Mouse (Mus musculus): ENCODE data around the gene Otop2. TPM values are rescaled to one million over a fixed set of nuclear protein-coding genes. Genes with fewer than 3 reads are reported as not detected.

Otop2 gene
- total RNA-seq (2021), result under 1 TPM in 1 of 2 experiments, not detected in 1; 0.15 TPM

GRCm38 (mm10) chr11:115306863-115307262 lies at the start of gene Otop2:
Otop2 (plus strand) TSS chr11:115307163.
- DNase-seq (ENCODE audit: extremely low spot score in 1 of 2, low spot score in 1 of 2), result no peak

GRCm38 (mm10) chr11:115257775-115258510 lies 49.0 kb upstream of the Otop2 start:
- no peak for DNase-seq (ENCODE audit: extremely low spot score in 1 of 2, low spot score in 1 of 2)

- DNase-seq (ENCODE audit: extremely low spot score in 1 of 2, low spot score in 1 of 2), result no peak
Measured at GRCm38 (mm10) chr11:115259134-115259533, 47.8 kb upstream of the Otop2 start.

GRCm38 (mm10) chr11:115262954-115263353 lies 44.0 kb upstream of the Otop2 start:
- no peak for DNase-seq (ENCODE audit: extremely low spot score in 1 of 2, low spot score in 1 of 2)

GRCm38 (mm10) chr11:115264136-115264861 lies 42.7 kb upstream of the Otop2 start:
- DNase-seq (ENCODE audit: extremely low spot score in 1 of 2, low spot score in 1 of 2), result no peak

- no peak for DNase-seq (ENCODE audit: extremely low spot score in 1 of 2, low spot score in 1 of 2)
Measured at GRCm38 (mm10) chr11:115264862-115265668, 41.9 kb upstream of the Otop2 start.

- no peak for DNase-seq (ENCODE audit: extremely low spot score in 1 of 2, low spot score in 1 of 2)
Measured at GRCm38 (mm10) chr11:115265771-115266399, 41.1 kb upstream of the Otop2 start.

GRCm38 (mm10) chr11:115266400-115266778 lies 40.6 kb upstream of the Otop2 start:
- no peak for DNase-seq (ENCODE audit: extremely low spot score in 1 of 2, low spot score in 1 of 2)

GRCm38 (mm10) chr11:115267061-115267883 lies 39.7 kb upstream of the Otop2 start, which contains the start of gene Grin2c:
Grin2c (minus strand) TSS chr11:115267243.
- DNase-seq (ENCODE audit: extremely low spot score in 1 of 2, low spot score in 1 of 2), result no peak

- no peak for DNase-seq (ENCODE audit: extremely low spot score in 1 of 2, low spot score in 1 of 2)
Measured at GRCm38 (mm10) chr11:115267958-115268357, 39.0 kb upstream of the Otop2 start.

GRCm38 (mm10) chr11:115269330-115270066 lies 37.5 kb upstream of the Otop2 start:
- no peak for DNase-seq (ENCODE audit: extremely low spot score in 1 of 2, low spot score in 1 of 2)

GRCm38 (mm10) chr11:115270148-115270861 lies 36.7 kb upstream of the Otop2 start:
- peak; percentile 74 to 91 for DNase-seq (ENCODE audit: extremely low spot score in 1 of 2, low spot score in 1 of 2)

- DNase-seq (ENCODE audit: extremely low spot score in 1 of 2, low spot score in 1 of 2), result no peak
Measured at GRCm38 (mm10) chr11:115271052-115271451, 35.9 kb upstream of the Otop2 start.

- DNase-seq (ENCODE audit: extremely low spot score in 1 of 2, low spot score in 1 of 2), result no peak
Measured at GRCm38 (mm10) chr11:115271481-115271880, 35.5 kb upstream of the Otop2 start.

GRCm38 (mm10) chr11:115272894-115273498 lies 34.0 kb upstream of the Otop2 start:
- DNase-seq (ENCODE audit: extremely low spot score in 1 of 2, low spot score in 1 of 2), result no peak

GRCm38 (mm10) chr11:115273735-115274134 lies 33.2 kb upstream of the Otop2 start:
- no peak for DNase-seq (ENCODE audit: extremely low spot score in 1 of 2, low spot score in 1 of 2)

GRCm38 (mm10) chr11:115274178-115274577 lies 32.8 kb upstream of the Otop2 start:
- DNase-seq (ENCODE audit: extremely low spot score in 1 of 2, low spot score in 1 of 2), result no peak

GRCm38 (mm10) chr11:115274771-115275170 lies 32.2 kb upstream of the Otop2 start:
- DNase-seq (ENCODE audit: extremely low spot score in 1 of 2, low spot score in 1 of 2), result no peak

All from layer of hippocampus, postnatal 25 days (tissue).